Mouse (Mus musculus): ENCODE data around the gene Srsf6.

DNA sequence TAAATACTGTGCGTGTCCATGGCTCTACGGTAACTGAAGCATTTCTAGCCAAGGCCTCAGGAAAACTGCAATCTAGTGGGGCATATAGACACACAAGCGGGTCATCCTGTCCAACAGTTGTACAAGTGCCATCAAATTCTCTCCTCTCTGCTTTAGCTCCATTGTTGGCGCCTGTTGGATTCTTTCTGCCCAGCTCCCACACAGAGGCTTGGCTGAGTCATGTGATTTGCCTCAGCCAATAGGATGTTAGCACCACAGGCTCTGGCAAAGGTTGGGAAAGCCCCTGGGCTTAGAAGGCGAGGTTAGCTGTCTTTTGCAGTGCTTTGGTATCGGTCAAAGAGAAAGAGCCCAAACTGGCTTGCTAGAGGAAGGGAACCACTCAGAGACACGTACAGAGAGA lies 42.1 kb upstream of the Srsf6 start:
- TF ChIP-seq GATA1 (IDR thresholded peaks at IDR 0.05; ENCODE audit: borderline replicate concordance, low read length) (no peak), FLI1 (IDR thresholded peaks at IDR 0.05; ENCODE audit: low read length) (no peak)
